Mouse (Mus musculus) lung, postnatal 25 days (tissue): ENCODE data around the gene D130040H23Rik.
"Not testable (repeated sequence)": the region's sequence is repeated elsewhere in the genome, so short reads cannot be mapped to it uniquely, and the experiment has no call there.

Experiments used
- DNase-seq: peaks from one replicate; pipeline ENCODE4 v3.0.0; 2022; ENCODE audit warnings: low spot score

Gene D130040H23Rik

DNA sequence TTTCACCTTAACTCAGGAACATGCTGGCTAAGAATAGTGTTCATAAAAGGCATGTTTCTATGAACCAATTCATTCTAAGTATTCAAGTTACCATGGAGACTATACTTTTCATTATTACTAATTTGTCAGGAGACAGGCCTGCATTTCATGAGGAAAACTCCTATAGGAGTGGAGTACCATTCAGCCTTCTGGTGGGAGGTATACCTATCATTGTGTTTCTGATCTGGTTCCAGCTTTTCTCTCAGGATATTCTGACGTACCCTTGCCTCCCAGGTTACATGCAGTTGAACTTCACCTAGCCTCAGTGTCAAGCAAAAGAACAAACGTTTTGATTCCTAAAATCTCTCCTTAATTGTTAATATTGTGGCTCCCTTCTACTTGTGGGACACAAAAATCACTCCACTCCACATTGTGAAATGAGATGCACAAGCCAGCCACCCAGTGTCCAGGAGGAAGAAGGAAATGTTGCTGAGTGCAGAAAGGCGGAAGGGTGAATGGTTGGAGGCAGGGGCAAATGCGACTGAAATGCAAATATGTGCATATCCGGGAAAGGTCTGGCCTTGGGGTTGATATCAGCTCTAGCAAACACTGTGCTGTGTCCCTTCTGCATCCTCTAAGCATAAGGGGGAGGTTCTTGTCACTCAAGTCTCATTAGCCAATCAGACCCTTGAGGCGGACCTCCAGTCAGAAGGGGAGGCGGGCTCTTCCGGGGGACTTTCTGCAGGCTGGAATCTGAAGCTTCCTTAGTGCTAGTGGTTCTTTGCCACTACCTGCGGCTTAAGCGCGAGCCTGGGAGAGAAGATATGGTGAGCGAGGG lies at the start of gene D130040H23Rik:
D130040H23Rik (plus strand) TSS at position 695 of the 817 bp plus-strand sequence.
- DNase-seq, result peak; percentile 90

DNA sequence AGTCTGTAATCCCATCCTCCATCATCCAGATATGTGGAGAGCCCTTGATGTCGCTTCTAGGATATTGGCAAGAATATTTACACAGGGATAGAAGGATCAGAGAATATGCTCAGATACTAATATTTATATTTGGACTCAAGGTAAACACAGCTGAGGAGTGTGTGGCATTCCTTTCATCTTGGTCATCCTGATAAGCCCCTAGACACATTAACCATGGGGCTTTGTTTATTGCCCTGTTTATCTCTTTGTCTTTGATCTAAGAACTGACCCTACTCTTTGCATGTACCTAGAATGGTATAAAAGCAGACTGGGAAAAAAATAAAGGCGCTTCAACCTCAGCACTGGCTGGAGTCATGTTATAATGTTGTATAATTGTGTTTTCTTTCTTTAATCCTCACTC lies 28.3 kb upstream of the D130040H23Rik start:
- DNase-seq, result no peak

DNA sequence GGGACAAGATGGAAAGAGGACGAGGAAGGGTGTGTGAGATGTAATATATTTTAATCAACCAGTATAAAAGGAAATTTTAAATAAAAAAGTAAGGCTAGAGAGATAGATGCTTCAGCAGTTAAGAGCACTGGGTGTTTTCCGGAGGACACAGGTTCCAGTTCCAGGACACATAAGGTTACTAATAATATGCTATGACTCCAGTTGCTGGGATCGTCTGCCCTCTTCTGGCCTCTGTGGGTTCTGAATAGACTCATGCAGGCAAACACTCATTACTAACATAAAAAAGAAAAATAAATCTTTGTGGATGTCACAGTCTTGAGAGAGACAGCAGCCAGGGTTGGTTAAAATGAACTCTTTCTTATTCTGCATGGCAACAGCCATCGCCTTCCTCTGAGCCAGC lies 2.4 kb upstream of the D130040H23Rik start:
- DNase-seq, result peak; percentile 7

- DNase-seq, result no peak
These were observed 299 bp downstream of the D130040H23Rik start for GRCm38 (mm10) chr8:69271203-69271554.

- DNase-seq, result no peak
These were observed 1.6 kb downstream of the D130040H23Rik start for GRCm38 (mm10) chr8:69272435-69272834.

GRCm38 (mm10) chr8:69324771-69325170 lies 53.9 kb downstream of the D130040H23Rik start:
- DNase-seq, result no peak

- DNase-seq, result peak; percentile 81
These were observed 57.7 kb downstream of the D130040H23Rik start for GRCm38 (mm10) chr8:69328301-69329288.

DNA sequence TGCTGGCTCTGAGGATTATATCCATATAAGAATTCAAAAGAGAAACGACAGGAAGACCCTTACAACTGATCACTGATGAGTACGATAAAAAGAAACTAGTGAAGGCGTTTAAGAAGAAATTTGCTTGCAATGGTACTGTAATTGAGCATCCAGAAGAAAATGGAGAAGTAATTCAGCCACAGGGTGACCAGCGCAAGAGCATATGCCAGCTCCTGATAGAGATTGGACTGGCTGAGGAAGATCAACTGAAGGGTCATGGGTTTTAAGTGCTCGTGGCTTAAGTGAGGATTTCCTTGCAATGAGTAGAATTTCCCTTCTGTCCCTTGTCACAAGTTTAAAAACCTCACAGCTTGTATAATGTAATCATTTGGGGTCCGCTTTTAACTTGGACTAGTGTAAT lies 58.4 kb downstream of the D130040H23Rik start:
- not testable (repeated sequence) for DNase-seq
